In genomic region chr4:24920006-24920577, GRCm38 (mm10) we compare ENCODE assay signal across 14 mouse cellular contexts. TPM values are rescaled to one million over a fixed set of nuclear protein-coding genes. Genes with fewer than 3 reads are reported as not detected.
"Had no signal": no experiment of that assay in that cellular context is flagged by ENCODE, and none has a peak within 500 bp of the region (broad histone marks: within the 10 kb centered on the region; RNA-seq: fewer than 3 reads in every experiment).

No protein-coding gene starts in this region.

- ATAC-seq: liver, postnatal 0 days; midbrain, embryonic 15.5 days had no signal

- H3K4me2 ChIP-seq: limb, embryonic 12.5 days; liver, embryonic 13.5 days; midbrain, embryonic 11.5 days; midbrain, embryonic 15.5 days; neural tube, embryonic 12.5 days had no signal

- H3K27me3 ChIP-seq: limb, embryonic 12.5 days; liver, embryonic 13.5 days; megakaryocyte, embryonic 14.5 days; midbrain, embryonic 15.5 days; neural tube, embryonic 12.5 days had no signal

- H3K36me3 ChIP-seq: limb, embryonic 12.5 days; liver, embryonic 13.5 days; midbrain, embryonic 15.5 days; neural tube, embryonic 12.5 days had no signal

- H3K9me3 ChIP-seq: limb, embryonic 12.5 days; liver, embryonic 13.5 days; megakaryocyte, embryonic 14.5 days; midbrain, embryonic 15.5 days; neural tube, embryonic 12.5 days had no signal

- H3K9ac ChIP-seq: limb, embryonic 12.5 days; liver, embryonic 13.5 days; liver, postnatal 0 days; midbrain, embryonic 15.5 days; neural tube, embryonic 12.5 days had no signal

- H3K27ac ChIP-seq: limb, embryonic 12.5 days; liver, embryonic 13.5 days; macrophage; midbrain, embryonic 15.5 days; neural tube, embryonic 12.5 days had no signal

- H3K4me3 ChIP-seq: limb, embryonic 12.5 days; liver, embryonic 13.5 days; megakaryocyte, embryonic 14.5 days; midbrain, embryonic 15.5 days; neural tube, embryonic 12.5 days had no signal

- DNase-seq: kidney, adult 2 months; kidney, postnatal 25 days; liver; liver, embryonic 13.5 days; liver, postnatal 0 days; thymus, postnatal 36 days had no signal

- H3K4me1 ChIP-seq: limb, embryonic 12.5 days; liver, embryonic 13.5 days; megakaryocyte, embryonic 14.5 days; midbrain, embryonic 15.5 days; neural tube, embryonic 12.5 days had no signal

RNA-seq across cellular contexts. Expression of gene Gpr63, which starts 46.1 kb away (rescaled TPM):
- total RNA-seq: monocyte, adult 5-6 weeks; neutrophil, adult 5-6 weeks had no signal
- polyA plus RNA-seq: liver, embryonic 13.5 days; macrophage had no signal
